Mouse (Mus musculus) erythroid progenitor cell, adult 5-6 weeks (primary cell): ENCODE results near the gene Gm15293. TPM values are rescaled to one million over a fixed set of nuclear protein-coding genes. Genes with fewer than 3 reads are reported as not detected.
"Not testable (repeated sequence)": the region's sequence is repeated elsewhere in the genome, so short reads cannot be mapped to it uniquely, and the experiment has no call there.

Experiments
- ATAC-seq: replicated peaks from 2 replicates; pipeline ENCODE4 v1.8.0; 2016; ENCODE audit warnings: moderate number of reproducible peaks, mild to moderate bottlenecking, moderate TSS enrichment, inconsistent platforms; ENCODE audit not compliant: poor library complexity, low FRiP score, severe bottlenecking
- total RNA-seq, 2 experiments: library from RNA; stranded (forward) in 1 of 2; stranded (reverse) in 1 of 2; fragments of 150-400 nt in 1 of 2; fragments of 186-747, 209-891 nt in 1 of 2; gene quantifications; 2 replicates each; pipeline versions ENCODE4 v1.2.3 to v1.2.4; 2015 to 2017; ENCODE audit warnings: low replicate concordance in 2 of 2

The Gm15293 gene
- not detected in 2 replicates for total RNA-seq (2015; ENCODE audit: low replicate concordance)
- total RNA-seq (2017; ENCODE audit: low replicate concordance): not detected in 2 replicates

DNA sequence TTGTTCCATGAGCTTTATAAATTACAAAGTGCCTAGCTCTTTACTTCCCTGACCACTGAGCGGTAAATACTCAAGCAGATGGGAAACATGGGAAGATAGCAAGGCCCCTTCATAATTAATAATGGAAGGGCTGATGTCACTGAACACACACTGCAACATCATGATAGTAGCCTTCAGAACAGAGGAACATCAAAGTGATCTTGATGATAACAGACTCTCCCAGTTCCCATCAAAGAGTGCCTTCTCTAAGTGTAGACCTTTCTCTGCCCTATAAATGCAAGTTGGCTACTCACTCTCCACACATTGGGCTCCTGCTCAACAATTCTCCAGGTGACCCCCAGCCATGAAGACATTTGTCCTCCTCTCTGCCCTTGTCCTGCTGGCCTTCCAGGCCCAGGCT is at the start of gene Gm15293:
Gene Gm15293, plus strand, starts transcription at position 301 of the 400 bp plus-strand sequence.
- not testable (repeated sequence) for ATAC-seq

DNA sequence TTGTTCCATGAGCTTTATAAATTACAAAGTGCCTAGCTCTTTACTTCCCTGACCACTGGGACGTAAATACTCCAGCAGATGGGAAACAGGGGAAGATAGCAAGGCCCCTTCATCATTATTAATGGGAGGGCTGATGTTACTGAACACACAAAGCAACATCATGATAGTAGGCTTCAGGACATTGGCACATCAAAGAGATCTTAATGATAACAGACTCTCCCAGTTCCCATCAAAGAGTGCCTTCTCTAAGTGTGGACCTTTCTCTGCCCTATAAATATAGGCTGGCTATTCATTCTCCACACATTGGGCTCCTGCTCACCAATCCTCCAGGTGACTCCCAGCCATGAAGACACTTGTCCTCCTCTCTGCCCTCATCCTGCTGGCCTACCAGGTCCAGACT is 39.4 kb upstream of the Gm15293 start, which contains the start of gene Defa22:
Gene Defa22, plus strand, starts transcription at position 301 of the 400 bp plus-strand sequence.
- not testable (repeated sequence) for ATAC-seq

DNA sequence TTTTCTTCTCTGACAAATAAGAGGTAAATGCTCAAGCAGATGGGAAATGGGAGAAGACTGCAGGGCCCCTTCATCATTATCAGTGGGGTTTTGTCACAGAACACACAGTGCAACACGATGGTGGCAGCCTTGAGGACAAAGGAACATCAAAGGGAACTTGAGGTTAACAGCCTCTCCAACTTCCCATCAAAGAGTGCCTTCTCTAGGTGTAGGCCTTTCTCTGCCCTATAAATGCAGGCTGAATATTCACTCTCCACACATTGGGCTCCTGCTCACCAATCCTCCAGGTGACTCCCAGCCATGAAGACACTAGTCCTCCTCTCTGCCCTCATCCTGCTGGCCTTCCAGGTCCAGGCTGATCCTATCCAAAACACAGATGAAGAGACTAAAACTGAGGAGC is 10.0 kb upstream of the Gm15293 start, which contains the start of gene Defa31:
Gene Defa31, plus strand, starts transcription at position 301 of the 400 bp plus-strand sequence.
- ATAC-seq: not testable (repeated sequence)

Other genes with a start within 250 kb of the Gm15293 start
- not detected in 2 replicates for gene Defa21, start 176.0 kb upstream of the Gm15293 start, total RNA-seq (2015; ENCODE audit: low replicate concordance)
- gene Defa21, start 176.0 kb upstream of the Gm15293 start, total RNA-seq (2017; ENCODE audit: low replicate concordance): not detected in 2 replicates
- not detected in 2 replicates for gene Defa23, start 146.5 kb upstream of the Gm15293 start, total RNA-seq (2015; ENCODE audit: low replicate concordance)
- not detected in 2 replicates for gene Defa23, start 146.5 kb upstream of the Gm15293 start, total RNA-seq (2017; ENCODE audit: low replicate concordance)
- not detected in 2 replicates for gene Defa35, start 136.5 kb upstream of the Gm15293 start, total RNA-seq (2015; ENCODE audit: low replicate concordance)
- not detected in 2 replicates for gene Defa35, start 136.5 kb upstream of the Gm15293 start, total RNA-seq (2017; ENCODE audit: low replicate concordance)
- not detected in 2 replicates for gene Defa25, start 117.1 kb upstream of the Gm15293 start, total RNA-seq (2015; ENCODE audit: low replicate concordance)
- not detected in 2 replicates for gene Defa25, start 117.1 kb upstream of the Gm15293 start, total RNA-seq (2017; ENCODE audit: low replicate concordance)
- not detected in 2 replicates for gene Gm14851, start 105.5 kb upstream of the Gm15293 start, total RNA-seq (2015; ENCODE audit: low replicate concordance)
- not detected in 2 replicates for gene Gm14851, start 105.5 kb upstream of the Gm15293 start, total RNA-seq (2017; ENCODE audit: low replicate concordance)
- gene Defa30, start 66.9 kb upstream of the Gm15293 start, total RNA-seq (2015; ENCODE audit: low replicate concordance): not detected in 2 replicates
- gene Defa30, start 66.9 kb upstream of the Gm15293 start, total RNA-seq (2017; ENCODE audit: low replicate concordance): not detected in 2 replicates
- gene Defa22, start 39.3 kb upstream of the Gm15293 start, total RNA-seq (2015; ENCODE audit: low replicate concordance): not detected in 2 replicates
- gene Defa22, start 39.3 kb upstream of the Gm15293 start, total RNA-seq (2017; ENCODE audit: low replicate concordance): not detected in 2 replicates
- gene Defa31, start 9.9 kb upstream of the Gm15293 start, total RNA-seq (2015; ENCODE audit: low replicate concordance): not detected in 2 replicates
- gene Defa31, start 9.9 kb upstream of the Gm15293 start, total RNA-seq (2017; ENCODE audit: low replicate concordance): not detected in 2 replicates
- gene Gm15292, start 48.2 kb downstream of the Gm15293 start, total RNA-seq (2015; ENCODE audit: low replicate concordance): not detected in 2 replicates
- not detected in 2 replicates for gene Gm15292, start 48.2 kb downstream of the Gm15293 start, total RNA-seq (2017; ENCODE audit: low replicate concordance)
- not detected in 2 replicates for gene Defa27, start 114.0 kb downstream of the Gm15293 start, total RNA-seq (2015; ENCODE audit: low replicate concordance)
- not detected in 2 replicates for gene Defa27, start 114.0 kb downstream of the Gm15293 start, total RNA-seq (2017; ENCODE audit: low replicate concordance)
- not detected in 2 replicates for gene Defa29, start 125.5 kb downstream of the Gm15293 start, total RNA-seq (2015; ENCODE audit: low replicate concordance)
- not detected in 2 replicates for gene Defa29, start 125.5 kb downstream of the Gm15293 start, total RNA-seq (2017; ENCODE audit: low replicate concordance)
- not detected in 2 replicates for gene Defa2, start 177.0 kb downstream of the Gm15293 start, total RNA-seq (2015; ENCODE audit: low replicate concordance)
- not detected in 2 replicates for gene Defa2, start 177.0 kb downstream of the Gm15293 start, total RNA-seq (2017; ENCODE audit: low replicate concordance)
- not detected in 2 replicates for gene Defa33, start 190.2 kb downstream of the Gm15293 start, total RNA-seq (2015; ENCODE audit: low replicate concordance)
- gene Defa33, start 190.2 kb downstream of the Gm15293 start, total RNA-seq (2017; ENCODE audit: low replicate concordance): not detected in 2 replicates
- not detected in 2 replicates for gene Defa36, start 225.8 kb downstream of the Gm15293 start, total RNA-seq (2015; ENCODE audit: low replicate concordance)
- not detected in 2 replicates for gene Defa36, start 225.8 kb downstream of the Gm15293 start, total RNA-seq (2017; ENCODE audit: low replicate concordance)